Mouse (Mus musculus) intestine, embryonic 15.5 days (tissue): Measurements from ENCODE around the gene Coq2. TPM values are rescaled to one million over a fixed set of nuclear protein-coding genes. Genes with fewer than 3 reads are reported as not detected.

Experiments
- ATAC-seq: fragments of 200-750 bp; cut with Nextera tagmentation; 2 replicates; pipeline ENCODE4 v1.8.0; 2017; ENCODE audit warnings: moderate TSS enrichment, moderate library complexity
- H3K27ac ChIP-seq: fragments of 300-500 bp; sonication (generic); 2 replicates; pipeline ENCODE4 v1.5.1; 2015; ENCODE audit warnings: mild to moderate bottlenecking, inconsistent platforms
- H3K27me3 ChIP-seq: fragments of 300-500 bp; sonication (generic); replicated peaks from 2 replicates; pipeline ENCODE4 v1.6.1; 2015; ENCODE audit warnings: inconsistent platforms
- H3K36me3 ChIP-seq: fragments of 300-500 bp; sonication (generic); 2 replicates; pipeline ENCODE4 v1.6.1; 2015; ENCODE audit warnings: inconsistent platforms
- H3K4me1 ChIP-seq: fragments of 300-500 bp; sonication (generic); replicated peaks from 2 replicates; pipeline ENCODE4 v1.6.1; 2015; ENCODE audit warnings: inconsistent platforms
- H3K4me2 ChIP-seq: fragments of 300-500 bp; sonication (generic); replicated peaks from 2 replicates; pipeline ENCODE4 v1.6.1; 2015; ENCODE audit warnings: mild to moderate bottlenecking, inconsistent platforms
- H3K4me3 ChIP-seq: fragments of 300-500 bp; sonication (generic); replicated peaks from 2 replicates; pipeline ENCODE4 v1.5.1; 2015; ENCODE audit warnings: inconsistent platforms
- H3K9ac ChIP-seq: fragments of 300-500 bp; sonication (generic); 2 replicates; pipeline ENCODE4 v1.6.1; 2015; ENCODE audit warnings: inconsistent platforms
- H3K9me3 ChIP-seq: fragments of 300-500 bp; sonication (generic); 2 replicates; pipeline ENCODE4 v1.6.1; 2016; ENCODE audit warnings: inconsistent platforms
- WGBS: fragments of 180-500 bp; shearing (Covaris S2); methylation state at CpG from one replicate; pipeline ENCODE4 v1.1.7; 2015; 5-methylcytosine and 5-hydroxymethylcytosine counted together
- polyA plus RNA-seq: library from polyadenylated mRNA; unstranded; fragments of >200 nt; fragmentation: Nextera tagmentation; extraction: Ambion mirVana; gene quantifications from 2 replicates; pipeline ENCODE4 v1.2.1, GENCODE M21; 2015

Coq2 gene
- polyA plus RNA-seq, 1 experiment from 2014 or later: 67.6 TPM

DNA sequence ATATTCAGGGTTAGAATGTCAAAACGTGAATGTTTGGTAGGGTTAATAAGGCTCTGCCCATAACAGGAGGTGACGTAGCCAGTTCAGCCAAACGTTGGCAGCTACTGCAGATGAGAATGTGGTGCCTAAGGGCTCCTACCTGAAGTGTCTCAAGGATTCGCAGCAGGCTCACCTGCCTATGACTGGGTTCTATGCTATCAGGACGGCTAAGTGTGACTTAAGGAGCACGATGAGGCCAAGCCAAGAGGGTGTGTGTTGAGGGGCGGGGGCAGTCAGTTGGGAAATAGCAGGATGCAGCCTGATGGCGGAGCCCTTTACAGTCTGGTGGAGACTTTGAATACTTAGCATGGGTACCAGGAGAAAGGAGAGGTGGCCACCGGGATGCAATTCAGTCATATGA lies 22.6 kb downstream of the Coq2 start:
- Histone ChIP-seq H3K36me3 (peaks cover 20% of the 10 kb centered on the region), H3K4me3 (no peak overlapping the region), H3K9me3 (no peaks in the 10 kb centered on the region), H3K4me1 (0 out of 2 replicates have a peak, but pooled peaks cover 7% of the 10 kb centered on the region), H3K27me3 (no peaks in the 10 kb centered on the region), H3K27ac (no peak overlapping the region), H3K4me2 (no peak overlapping the region), H3K9ac (no peak overlapping the region)
- ATAC-seq: 0 out of 2 replicates have a peak, but pooled peaks have one; percentile 21
- WGBS: 82% methylated on average over 9 of the region's 9 CpGs

DNA sequence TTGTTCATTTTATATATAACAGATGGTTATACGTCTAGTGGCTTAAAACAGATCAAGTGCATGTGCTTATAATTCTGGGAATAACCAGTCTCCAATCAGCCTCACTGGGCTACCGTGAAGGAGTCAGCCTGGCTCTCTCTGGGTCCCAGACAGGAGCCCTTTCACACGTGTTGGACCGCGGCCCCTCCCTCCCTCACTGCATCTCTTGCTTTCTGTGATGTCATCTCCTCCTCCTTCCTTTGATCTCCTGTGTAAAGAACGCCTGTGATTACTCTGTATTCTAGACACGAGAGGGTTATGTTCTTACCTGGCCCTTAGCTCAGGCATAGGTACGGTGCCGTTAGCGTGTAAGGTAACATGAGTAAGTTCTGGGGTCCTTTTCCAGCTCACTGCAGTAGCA lies 23.5 kb downstream of the Coq2 start:
- Histone ChIP-seq H3K36me3 (peaks cover 14% of the 10 kb centered on the region), H3K4me3 (no peak overlapping the region), H3K4me1 (0 out of 2 replicates have a peak, but pooled peaks cover 7% of the 10 kb centered on the region), H3K9ac (no peak overlapping the region), H3K4me2 (no peak overlapping the region), H3K27me3 (no peaks in the 10 kb centered on the region), H3K27ac (no peak overlapping the region), H3K9me3 (no peaks in the 10 kb centered on the region)
- ATAC-seq: no peak
- WGBS: 75% methylated on average over 10 of the region's 10 CpGs

DNA sequence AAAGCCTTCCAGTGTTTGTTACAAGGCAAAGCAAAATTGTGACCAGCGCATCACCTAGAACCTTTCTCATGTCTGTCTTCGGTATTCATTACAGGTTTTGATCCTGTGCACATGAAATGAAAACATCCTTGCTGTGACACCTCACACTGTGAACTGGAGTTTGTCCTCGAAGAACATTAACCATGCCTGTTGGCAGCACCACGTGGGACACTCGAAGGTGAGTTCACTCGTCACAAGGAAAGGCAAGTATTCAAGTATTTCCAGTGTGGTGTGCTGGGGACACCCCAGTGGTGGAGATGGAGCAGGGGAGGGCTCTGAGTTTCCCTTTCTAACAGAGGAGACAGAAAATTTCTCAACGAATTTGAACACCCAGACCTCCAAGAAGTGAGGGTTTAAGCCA lies 24.0 kb downstream of the Coq2 start:
- Histone ChIP-seq H3K27me3 (no peaks in the 10 kb centered on the region), H3K4me1 (0 out of 2 replicates have a peak, but pooled peaks cover 7% of the 10 kb centered on the region), H3K9me3 (no peaks in the 10 kb centered on the region), H3K27ac (no peak overlapping the region), H3K4me2 (no peak overlapping the region), H3K4me3 (no peak overlapping the region), H3K36me3 (peaks cover 11% of the 10 kb centered on the region), H3K9ac (no peak overlapping the region)
- no peak for ATAC-seq
- 78% methylated on average over 7 of the region's 7 CpGs for WGBS

DNA sequence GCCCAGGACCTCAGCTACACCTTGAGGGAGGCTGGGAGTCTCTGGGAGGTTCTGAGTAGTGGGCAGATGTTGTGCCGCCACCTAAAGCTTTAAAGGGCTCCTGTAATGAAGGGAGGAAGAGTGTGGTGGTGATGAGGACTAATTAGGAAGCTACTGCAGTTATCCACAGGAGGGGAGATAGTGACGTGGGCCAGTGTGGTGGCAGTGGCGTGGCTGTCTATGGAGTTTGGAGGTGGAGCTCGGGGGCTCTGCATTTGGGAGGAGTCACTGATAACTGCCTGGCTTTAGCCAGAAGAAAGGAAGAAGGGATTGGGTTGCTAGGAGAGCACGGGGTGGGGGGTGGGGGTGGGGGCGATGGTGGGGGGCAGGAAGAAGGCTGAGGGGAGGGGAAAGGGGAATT lies 26.4 kb downstream of the Coq2 start:
- ATAC-seq: no peak
- Histone ChIP-seq H3K27ac (no peak overlapping the region), H3K4me2 (no peak overlapping the region), H3K27me3 (no peaks in the 10 kb centered on the region), H3K4me3 (no peak overlapping the region), H3K9me3 (no peaks in the 10 kb centered on the region), H3K36me3 (no peaks in the 10 kb centered on the region), H3K9ac (no peak overlapping the region), H3K4me1 (0 out of 2 replicates have a peak, but pooled peaks cover 14% of the 10 kb centered on the region)
- WGBS: 39% methylated on average over 6 of the region's 6 CpGs

DNA sequence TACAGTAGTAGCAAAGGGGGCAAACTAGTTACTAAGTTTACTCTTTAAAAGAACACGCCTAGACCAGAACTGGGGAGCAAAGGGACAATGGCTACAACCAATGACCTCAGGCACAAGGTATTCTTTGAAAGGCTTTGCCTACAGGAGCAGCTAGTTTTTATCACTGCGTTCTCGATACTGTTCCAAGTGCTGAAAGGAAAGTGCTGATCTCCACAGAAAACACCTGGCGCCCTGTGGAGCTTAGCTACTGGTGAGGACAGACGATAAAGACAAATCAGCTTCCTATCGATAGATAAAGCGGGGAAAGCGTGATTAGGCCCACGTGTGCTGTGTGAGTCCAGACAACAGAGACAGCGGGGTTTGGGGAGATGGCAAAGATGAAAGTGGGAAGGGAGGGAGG lies 26.9 kb downstream of the Coq2 start:
- Histone ChIP-seq H3K4me2 (no peak overlapping the region), H3K4me1 (0 out of 2 replicates have a peak, but pooled peaks cover 14% of the 10 kb centered on the region), H3K9ac (no peak overlapping the region), H3K27ac (peak overlapping the region; percentile 15; the same call in 1 of the 2 replicates), H3K4me3 (no peak overlapping the region), H3K9me3 (no peaks in the 10 kb centered on the region), H3K36me3 (no peaks in the 10 kb centered on the region), H3K27me3 (no peaks in the 10 kb centered on the region)
- ATAC-seq: peak; percentile 29
- 53% methylated on average over 10 of the region's 10 CpGs for WGBS

DNA sequence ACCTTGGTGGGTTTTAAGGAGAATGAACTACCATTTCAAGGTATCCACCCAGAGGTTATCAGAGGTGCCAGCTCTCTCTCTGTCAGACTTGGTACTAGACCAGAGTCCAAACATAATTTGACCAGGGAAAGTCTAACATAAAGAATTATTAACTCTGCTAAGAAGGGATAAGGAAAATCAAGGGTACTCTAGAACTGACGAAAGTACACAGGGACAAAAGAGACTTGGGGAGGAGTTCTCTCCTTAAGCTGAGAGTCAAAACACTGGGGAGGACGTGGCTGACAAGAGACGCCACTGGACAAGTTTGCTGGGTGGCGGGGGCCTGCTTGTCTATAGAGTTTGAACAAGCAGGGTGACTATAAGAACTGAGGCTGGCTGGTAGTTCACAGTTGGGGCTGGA lies 28.4 kb downstream of the Coq2 start:
- WGBS: 67% methylated on average over 4 of the region's 4 CpGs
- Histone ChIP-seq H3K4me2 (no peak overlapping the region), H3K4me3 (no peak overlapping the region), H3K27me3 (no peaks in the 10 kb centered on the region), H3K4me1 (0 out of 2 replicates have a peak, but pooled peaks cover 14% of the 10 kb centered on the region), H3K36me3 (no peaks in the 10 kb centered on the region), H3K9me3 (no peaks in the 10 kb centered on the region), H3K27ac (no peak overlapping the region), H3K9ac (no peak overlapping the region)
- ATAC-seq: 0 out of 2 replicates have a peak, but pooled peaks have one; percentile 2

DNA sequence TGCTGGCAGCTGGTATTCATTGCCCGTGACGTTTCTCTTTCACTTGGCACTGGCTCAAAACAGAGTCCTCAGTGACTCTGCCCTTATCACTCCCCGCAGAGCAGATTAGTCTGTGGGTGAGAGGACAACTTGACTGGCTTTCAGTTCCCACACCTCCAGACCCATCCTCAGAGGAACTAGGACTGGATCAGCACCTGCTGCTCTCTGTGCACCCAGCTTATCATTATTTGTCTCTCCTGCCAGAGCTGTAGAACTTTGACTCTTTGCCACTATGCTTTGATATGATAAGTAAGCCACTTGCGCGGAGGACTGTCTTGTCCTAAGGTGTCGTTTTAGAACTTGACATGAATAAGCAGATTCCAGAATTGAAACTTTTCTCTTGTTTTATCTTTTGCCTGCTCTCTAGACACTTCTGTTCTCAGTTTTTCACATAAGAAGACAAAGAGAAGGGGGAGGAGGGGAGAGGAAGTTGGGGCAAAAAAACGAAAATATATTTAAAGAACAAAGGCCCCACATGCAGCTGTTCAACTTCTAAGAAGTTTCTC lies 30.9 kb downstream of the Coq2 start:
- H3K4me3 ChIP-seq: no peak overlapping the region
- WGBS: 36% methylated on average over 7 of the region's 7 CpGs
- ATAC-seq: peak; percentile 82
- no peaks in the 10 kb centered on the region for H3K27me3 ChIP-seq
- H3K9ac ChIP-seq: no peak overlapping the region
- peak overlapping the region; percentile 72 for H3K27ac ChIP-seq
- peak overlapping the region; percentile 28; the same call in 1 of the 2 replicates for H3K4me2 ChIP-seq
- no peaks in the 10 kb centered on the region for H3K9me3 ChIP-seq
- 0 out of 2 replicates have a peak, but pooled peaks cover 14% of the 10 kb centered on the region for H3K4me1 ChIP-seq
- H3K36me3 ChIP-seq: no peaks in the 10 kb centered on the region

DNA sequence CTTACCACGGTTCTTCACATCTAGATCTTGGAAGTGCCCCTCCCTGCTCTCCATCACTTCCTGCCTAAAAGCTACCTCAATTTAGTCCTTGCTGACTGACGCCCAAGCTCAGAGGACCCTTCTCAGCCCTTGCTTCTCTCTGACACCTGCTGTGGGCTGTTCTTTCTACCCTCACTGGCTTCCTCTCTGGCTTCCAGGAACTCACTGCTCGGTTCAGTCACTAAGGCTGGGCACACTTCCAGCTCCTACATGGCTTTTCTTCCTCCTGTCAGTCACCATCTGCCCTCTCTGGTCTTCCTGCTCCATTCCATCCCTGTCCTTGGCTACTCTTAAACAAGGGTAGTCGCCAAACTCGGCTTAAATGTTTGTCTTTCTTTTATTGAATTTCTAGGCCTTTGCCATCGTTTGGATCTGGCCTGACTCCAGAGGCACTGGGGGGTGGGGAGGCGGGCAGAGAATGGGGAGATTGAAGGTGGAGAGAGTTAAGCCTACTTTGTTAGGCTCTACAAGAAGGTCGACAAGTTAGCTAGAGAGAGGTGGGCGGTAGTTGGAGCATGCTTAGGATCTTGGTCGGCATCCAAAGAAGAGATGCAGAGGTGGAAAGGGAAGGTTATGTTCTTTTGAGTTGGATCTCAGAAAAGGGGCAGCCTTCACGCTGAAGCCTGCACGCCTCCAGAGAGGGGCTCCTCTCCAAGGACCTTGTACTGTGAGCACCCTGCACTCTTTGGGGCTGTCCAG lies 31.5 kb downstream of the Coq2 start:
- Histone ChIP-seq H3K4me2 (peak overlapping the region; percentile 28; the same call in 1 of the 2 replicates), H3K27me3 (no peaks in the 10 kb centered on the region), H3K36me3 (no peaks in the 10 kb centered on the region), H3K4me3 (no peak overlapping the region), H3K27ac (peak overlapping the region; percentile 72), H3K9me3 (no peaks in the 10 kb centered on the region), H3K9ac (no peak overlapping the region), H3K4me1 (0 out of 2 replicates have a peak, but pooled peaks cover 12% of the 10 kb centered on the region)
- 0 out of 2 replicates have a peak, but pooled peaks have one; percentile 0 for ATAC-seq
- 59% methylated on average over 12 of the region's 12 CpGs for WGBS

DNA sequence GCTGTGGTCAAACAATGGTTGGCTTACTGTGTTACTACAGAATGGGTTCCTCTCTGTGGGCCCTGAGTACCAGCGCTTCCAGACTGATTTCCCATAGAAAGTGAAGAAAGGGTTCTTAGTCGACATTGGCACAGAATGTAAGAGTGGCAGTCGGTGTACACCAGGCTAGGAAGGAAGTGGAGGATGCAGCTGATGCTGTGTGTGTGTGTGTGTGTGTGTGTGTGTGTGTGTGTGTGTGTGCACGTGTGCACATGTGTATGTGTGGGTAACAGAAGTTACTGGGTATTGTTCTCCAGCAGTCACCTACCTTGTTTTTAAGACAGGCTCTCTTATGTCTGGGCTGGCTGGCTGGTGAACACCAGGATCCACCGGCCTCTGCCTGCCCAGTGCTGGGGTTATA lies 32.6 kb downstream of the Coq2 start:
- Histone ChIP-seq H3K9ac (no peak overlapping the region), H3K36me3 (no peaks in the 10 kb centered on the region), H3K4me3 (no peak overlapping the region), H3K27me3 (no peaks in the 10 kb centered on the region), H3K27ac (no peak overlapping the region), H3K9me3 (no peaks in the 10 kb centered on the region), H3K4me1 (0 out of 2 replicates have a peak, but pooled peaks cover 14% of the 10 kb centered on the region), H3K4me2 (no peak overlapping the region)
- WGBS: 85% methylated on average over 5 of the region's 5 CpGs
- no peak for ATAC-seq

DNA sequence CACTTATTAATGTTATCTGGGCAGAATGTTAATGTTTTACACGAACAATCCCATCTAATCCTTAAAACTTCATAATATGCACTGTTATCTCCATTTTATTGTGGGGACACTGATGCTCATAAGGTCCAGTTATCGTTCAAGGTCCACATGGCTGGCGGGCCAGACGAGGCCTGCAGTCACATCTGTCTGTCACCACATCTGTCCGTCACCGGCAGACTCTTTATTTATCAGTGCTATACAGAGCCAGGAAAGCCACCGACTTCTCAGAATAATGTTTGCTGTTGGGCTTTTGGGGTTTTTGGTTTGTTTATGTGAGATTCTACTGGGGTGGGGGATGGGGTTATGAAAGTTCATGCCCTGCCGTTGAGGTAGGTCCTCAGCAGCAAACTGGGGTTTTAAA lies 36.5 kb downstream of the Coq2 start:
- ATAC-seq: peak; percentile 81

DNA sequence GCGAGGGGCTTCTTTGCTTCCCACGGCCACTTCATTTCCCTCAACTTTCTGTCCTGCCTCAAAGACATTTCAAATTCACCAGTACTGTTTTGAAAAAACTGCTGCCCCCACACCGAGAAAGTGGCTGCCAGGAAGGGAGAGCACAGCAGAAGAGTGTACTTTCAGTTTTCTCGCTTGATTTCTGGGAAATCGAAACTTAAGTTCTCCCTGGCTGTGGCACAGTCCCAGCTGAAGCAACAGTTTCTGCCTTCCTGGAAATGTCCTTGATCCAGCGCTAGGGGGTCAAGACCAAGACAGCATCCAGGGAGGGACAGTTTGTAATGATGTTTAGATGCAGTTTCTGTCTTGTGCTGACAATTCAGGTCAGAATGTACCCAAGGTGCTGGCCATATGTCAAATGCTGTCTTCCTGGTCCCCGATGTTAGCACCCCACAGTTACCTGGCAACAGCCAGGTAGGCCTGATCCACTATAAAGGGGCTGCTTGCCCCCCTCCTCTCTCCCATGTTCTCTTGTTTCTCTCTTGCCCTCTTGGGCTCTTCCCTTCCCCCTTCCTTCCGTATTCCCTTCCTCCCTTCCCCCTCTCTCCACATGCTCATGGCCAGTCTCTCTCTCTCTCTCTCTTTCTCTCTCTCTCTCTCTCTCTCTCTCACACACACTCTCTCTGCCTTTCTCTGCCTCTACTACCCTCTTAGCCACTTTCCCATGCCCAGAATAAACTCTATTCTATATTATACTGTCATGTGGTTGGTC lies 38.0 kb downstream of the Coq2 start:
- Histone ChIP-seq H3K27ac (no peak overlapping the region), H3K9ac (no peak overlapping the region)

More for the DNA sequence above, 36.5 kb downstream of the Coq2 start:
- Histone ChIP-seq H3K9ac (no peak overlapping the region), H3K4me3 (no peak overlapping the region), H3K4me1 (0 out of 2 replicates have a peak, but pooled peaks cover 10% of the 10 kb centered on the region), H3K4me2 (no peak overlapping the region), H3K27ac (no peak overlapping the region), H3K9me3 (no peaks in the 10 kb centered on the region), H3K36me3 (no peaks in the 10 kb centered on the region), H3K27me3 (no peaks in the 10 kb centered on the region)
- WGBS: 57% methylated on average over 8 of the region's 8 CpGs

DNA sequence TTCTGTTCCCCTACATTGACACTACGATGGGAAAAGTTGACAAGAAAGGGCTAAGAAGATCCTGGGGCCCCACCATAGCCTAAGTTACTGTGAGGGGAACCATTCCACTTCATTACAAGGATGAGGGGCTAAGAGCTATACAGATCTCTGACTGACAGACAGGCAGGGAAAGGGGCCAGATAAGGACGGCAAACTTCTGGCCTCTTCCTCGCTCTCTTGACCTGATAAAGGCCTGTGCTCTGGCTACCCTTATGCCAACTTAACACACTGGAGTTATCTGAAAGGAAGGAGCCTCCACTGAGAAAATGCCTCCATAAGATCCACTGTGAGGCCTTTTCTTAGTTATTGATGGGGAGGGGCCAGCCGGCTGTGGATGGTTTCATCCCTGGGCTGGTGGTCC lies 39.0 kb downstream of the Coq2 start:
- no peak overlapping the region for H3K4me2 ChIP-seq
- no peak overlapping the region for H3K27ac ChIP-seq
- ATAC-seq: no peak
- no peak overlapping the region for H3K4me3 ChIP-seq
- H3K4me1 ChIP-seq: 0 out of 2 replicates have a peak, but pooled peaks cover 10% of the 10 kb centered on the region
- no peak overlapping the region for H3K9ac ChIP-seq
- no peaks in the 10 kb centered on the region for H3K9me3 ChIP-seq
- H3K36me3 ChIP-seq: no peaks in the 10 kb centered on the region
- H3K27me3 ChIP-seq: no peaks in the 10 kb centered on the region
- WGBS: 86% methylated on average over 4 of the region's 4 CpGs

More for the DNA sequence above, 38.0 kb downstream of the Coq2 start:
- no peaks in the 10 kb centered on the region for H3K9me3 ChIP-seq
- ATAC-seq: no peak
- no peak overlapping the region for H3K4me3 ChIP-seq
- WGBS: 54% methylated on average over 8 of the region's 8 CpGs
- no peaks in the 10 kb centered on the region for H3K27me3 ChIP-seq
- H3K36me3 ChIP-seq: no peaks in the 10 kb centered on the region
- 0 out of 2 replicates have a peak, but pooled peaks cover 10% of the 10 kb centered on the region for H3K4me1 ChIP-seq
- H3K4me2 ChIP-seq: no peak overlapping the region
